Mouse (Mus musculus) central nervous system, embryonic 18 days (tissue): ENCODE results near the gene Lsm7. TPM values are rescaled to one million over a fixed set of nuclear protein-coding genes. Genes with fewer than 3 reads are reported as not detected.

Source experiments
- polyA plus RNA-seq: library from polyadenylated mRNA; depleted of rRNA; stranded (reverse); fragments of >200 nt; gene quantifications from 2 replicates; pipeline ENCODE4 v1.2.3, GENCODE M21; 2012; rRNA removed

Lsm7 gene
- polyA plus RNA-seq = 352 and 380 TPM in 2 replicates

GRCm38 (mm10) chr10:80854913-80855748 is at the start of gene Lsm7, which contains the start of gene Sppl2b:
TSS of gene Lsm7 (minus strand) at chr10:80855209.
TSS of gene Sppl2b (plus strand) at chr10:80855275.

GRCm38 (mm10) chr10:80900318-80901247 is 45.6 kb upstream of the Lsm7 start, which contains the start of gene Timm13:
TSS of gene Timm13 (minus strand) at chr10:80900969.

GRCm38 (mm10) chr10:80871581-80871980 is 16.6 kb upstream of the Lsm7 start, which contains the start of gene Tmprss9:
TSS of gene Tmprss9 (plus strand) at chr10:80871848.

DNA sequence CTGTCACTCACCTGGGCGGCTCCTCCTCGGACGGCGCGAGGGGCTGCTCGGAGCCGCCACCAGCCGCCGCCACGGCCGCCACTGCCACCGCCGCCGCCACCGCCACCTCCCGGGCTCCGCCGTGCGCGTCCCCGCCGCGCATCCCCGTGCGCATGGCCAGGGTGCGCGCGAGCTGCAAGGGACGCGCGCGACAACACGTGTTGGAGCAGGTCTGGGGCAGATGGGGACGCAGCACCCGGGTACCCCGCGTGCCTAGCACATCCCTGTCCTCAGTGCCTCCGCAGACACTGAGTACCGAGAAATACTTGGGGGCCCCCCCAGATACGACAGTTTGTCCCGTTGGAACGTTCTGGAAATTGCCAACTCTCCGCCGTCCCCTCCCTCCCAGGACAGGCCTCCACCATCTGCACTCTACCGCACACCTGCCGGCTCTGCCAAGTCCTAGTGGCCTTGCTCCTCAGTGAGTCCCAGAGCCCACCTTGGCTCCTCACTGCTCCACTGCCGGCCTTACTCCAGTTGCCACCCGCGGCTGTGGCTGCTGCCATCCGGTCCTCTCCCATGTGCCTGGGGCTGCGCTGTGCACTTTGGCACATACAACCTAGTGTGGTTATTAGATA is 11.0 kb downstream of the Lsm7 start, which contains the start of gene Lingo3:
Lingo3 (minus strand) TSS at position 109 of the 617 bp plus-strand sequence.

GRCm38 (mm10) chr10:80826151-80827062 is 28.6 kb downstream of the Lsm7 start, which contains the start of gene Oaz1:
TSS of gene Oaz1 (plus strand) at chr10:80826656.

DNA sequence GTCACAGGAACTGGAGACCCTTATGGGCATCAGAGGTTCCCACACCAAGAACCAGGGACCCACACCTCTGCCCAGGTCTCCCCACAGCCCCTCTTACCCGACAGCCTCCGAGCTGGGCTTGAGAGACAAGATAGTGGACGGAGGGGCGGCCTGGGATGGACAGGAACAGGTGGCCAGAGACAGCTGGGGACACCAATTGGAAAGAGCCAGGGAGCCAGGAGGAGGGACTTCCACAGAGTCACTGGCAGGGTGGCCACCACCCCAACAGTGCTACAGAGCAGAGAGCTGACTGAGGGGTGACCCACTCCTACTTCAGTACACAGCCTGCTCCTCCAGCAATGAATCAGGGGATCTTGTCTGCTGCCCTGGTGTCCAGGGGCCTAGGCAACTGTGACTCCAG is 41.6 kb downstream of the Lsm7 start, which contains the start of gene Jsrp1:
Jsrp1 (minus strand) TSS at position 133 of the 400 bp plus-strand sequence.

GRCm38 (mm10) chr10:80804916-80805315 is 50.1 kb downstream of the Lsm7 start, which contains the start of gene Amh:
TSS of gene Amh (plus strand) at chr10:80805243.

Other genes with a start within 250 kb of the Lsm7 start
- gene Gm49322, start 249.2 kb downstream of the Lsm7 start, polyA plus RNA-seq = 3.7 and 4.2 TPM in 2 replicates
- 179 and 190 TPM in 2 replicates for gene Csnk1g2, start 232.4 kb downstream of the Lsm7 start, polyA plus RNA-seq
- gene Btbd2, start 198.1 kb downstream of the Lsm7 start, polyA plus RNA-seq = 67.4 and 77.7 TPM in 2 replicates
- 72.1 and 74.4 TPM in 2 replicates for gene Mknk2, start 177.1 kb downstream of the Lsm7 start, polyA plus RNA-seq
- 33.3 and 34.2 TPM in 2 replicates for gene Mob3a, start 153.2 kb downstream of the Lsm7 start, polyA plus RNA-seq
- gene Izumo4, start 153.0 kb downstream of the Lsm7 start, polyA plus RNA-seq = 82.4 and 83.5 TPM in 2 replicates
- 155 and 167 TPM in 2 replicates for gene Ap3d1, start 112.9 kb downstream of the Lsm7 start, polyA plus RNA-seq
- 28.5 and 36.1 TPM in 2 replicates for gene Dot1l, start 100.0 kb downstream of the Lsm7 start, polyA plus RNA-seq
- 60.0 and 71.0 TPM in 2 replicates for gene Sf3a2, start 57.0 kb downstream of the Lsm7 start, polyA plus RNA-seq
- gene Plekhj1, start 56.6 kb downstream of the Lsm7 start, polyA plus RNA-seq = 107 TPM in 2 replicates
- 1.5 and 1.9 TPM in 2 replicates for gene Amh, start 50.0 kb downstream of the Lsm7 start, polyA plus RNA-seq
- 0.63 and 2.8 TPM in 2 replicates for gene Jsrp1, start 41.7 kb downstream of the Lsm7 start, polyA plus RNA-seq
- gene Oaz1, start 28.6 kb downstream of the Lsm7 start, polyA plus RNA-seq = 634 and 715 TPM in 2 replicates
- 14.4 and 14.9 TPM in 2 replicates for gene Lingo3, start 11.2 kb downstream of the Lsm7 start, polyA plus RNA-seq
- gene Sppl2b, start 66 bp upstream of the Lsm7 start, polyA plus RNA-seq = 111 and 118 TPM in 2 replicates
- gene Tmprss9, start 16.6 kb upstream of the Lsm7 start, polyA plus RNA-seq = 0.26 and 0.32 TPM in 2 replicates
- gene Timm13, start 45.8 kb upstream of the Lsm7 start, polyA plus RNA-seq = 206 and 221 TPM in 2 replicates
- gene Lmnb2, start 63.0 kb upstream of the Lsm7 start, polyA plus RNA-seq = 54.5 and 57.9 TPM in 2 replicates
- 8.2 and 10.9 TPM in 2 replicates for gene Gadd45b, start 74.9 kb upstream of the Lsm7 start, polyA plus RNA-seq
- gene Gng7, start 159.7 kb upstream of the Lsm7 start, polyA plus RNA-seq = 37.5 and 53.7 TPM in 2 replicates
- gene Diras1, start 170.5 kb upstream of the Lsm7 start, polyA plus RNA-seq = 63.0 and 72.2 TPM in 2 replicates
- gene Slc39a3, start 182.2 kb upstream of the Lsm7 start, polyA plus RNA-seq = 68.4 and 75.8 TPM in 2 replicates
- 265 and 268 TPM in 2 replicates for gene Sgta, start 205.0 kb upstream of the Lsm7 start, polyA plus RNA-seq
- 75.2 and 75.3 TPM in 2 replicates for gene Thop1, start 214.8 kb upstream of the Lsm7 start, polyA plus RNA-seq
- gene Creb3l3, start 243.7 kb upstream of the Lsm7 start, polyA plus RNA-seq = 0.40 and 0.48 TPM in 2 replicates